Mouse (Mus musculus): ENCODE measurements around the gene D10Jhu81e.
"Not testable (repeated sequence)": the region's sequence is repeated elsewhere in the genome, so short reads cannot be mapped to it uniquely, and the experiment has no call there.

D10Jhu81e gene

GRCm38 (mm10) chr10:78134400-78134799 lies 35.2 kb downstream of the D10Jhu81e start:
- DNase-seq (ENCODE audit: extremely low spot score, low spot score), result no peak

- DNase-seq (ENCODE audit: extremely low spot score, low spot score), result no peak
These were observed 39.6 kb downstream of the D10Jhu81e start for GRCm38 (mm10) chr10:78129998-78130397.

- DNase-seq (ENCODE audit: extremely low spot score, low spot score), result no peak
These were observed 40.2 kb downstream of the D10Jhu81e start for GRCm38 (mm10) chr10:78129423-78129822.

GRCm38 (mm10) chr10:78128647-78129046 lies 40.9 kb downstream of the D10Jhu81e start:
- no peak for DNase-seq (ENCODE audit: extremely low spot score, low spot score)

- no peak for DNase-seq (ENCODE audit: extremely low spot score, low spot score)
These were observed 41.7 kb downstream of the D10Jhu81e start for GRCm38 (mm10) chr10:78127931-78128330.

- no peak for DNase-seq (ENCODE audit: extremely low spot score, low spot score)
These were observed 42.3 kb downstream of the D10Jhu81e start for GRCm38 (mm10) chr10:78127046-78127870.

GRCm38 (mm10) chr10:78126311-78126710 lies 43.3 kb downstream of the D10Jhu81e start:
- no peak for DNase-seq (ENCODE audit: extremely low spot score, low spot score)

GRCm38 (mm10) chr10:78125061-78125460 lies 44.5 kb downstream of the D10Jhu81e start:
- not testable (repeated sequence) for DNase-seq (ENCODE audit: extremely low spot score, low spot score)

- DNase-seq (ENCODE audit: extremely low spot score, low spot score), result not testable (repeated sequence)
These were observed 45.4 kb downstream of the D10Jhu81e start for GRCm38 (mm10) chr10:78124137-78124536.

GRCm38 (mm10) chr10:78119422-78119821 lies 50.2 kb downstream of the D10Jhu81e start:
- no peak for DNase-seq (ENCODE audit: extremely low spot score, low spot score)

- DNase-seq (ENCODE audit: extremely low spot score, low spot score), result no peak
These were observed 54.4 kb downstream of the D10Jhu81e start for GRCm38 (mm10) chr10:78115153-78115552.

GRCm38 (mm10) chr10:78114521-78115092 lies 55.0 kb downstream of the D10Jhu81e start:
- no peak for DNase-seq (ENCODE audit: extremely low spot score, low spot score)
